Mouse (Mus musculus) monocyte, adult 2 months (primary cell): ENCODE results near the gene Ubqln4.
"Not testable (repeated sequence)": the region's sequence is repeated elsewhere in the genome, so short reads cannot be mapped to it uniquely, and the experiment has no call there.

Experiments
- DNase-seq, 2 experiments: peaks; one replicate each; pipeline ENCODE4 v3.0.0; 2022; ENCODE audit warnings: low spot score in 2 of 2, low read depth in 1 of 2

Ubqln4 gene

DNA sequence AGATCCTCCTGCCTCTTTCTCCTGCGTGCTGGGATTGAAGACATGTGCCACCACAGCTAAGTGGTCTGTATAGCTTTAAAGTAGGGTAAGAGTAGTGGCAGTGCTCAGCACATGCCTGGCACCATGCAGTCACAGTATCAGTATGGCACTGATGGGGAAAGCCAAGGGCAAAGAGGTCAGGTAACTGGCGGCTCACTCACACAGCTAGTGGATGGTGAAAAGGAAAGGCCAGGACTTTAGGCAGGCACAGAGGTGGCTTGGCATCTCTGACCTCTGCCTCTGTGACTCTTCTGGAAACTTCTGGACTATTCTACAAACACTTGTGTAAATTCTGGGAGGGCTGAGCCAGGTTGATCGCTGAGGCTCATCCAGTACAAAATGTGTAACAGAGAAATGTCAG lies 12.6 kb downstream of the Ubqln4 start:
- no peak for DNase-seq

DNA sequence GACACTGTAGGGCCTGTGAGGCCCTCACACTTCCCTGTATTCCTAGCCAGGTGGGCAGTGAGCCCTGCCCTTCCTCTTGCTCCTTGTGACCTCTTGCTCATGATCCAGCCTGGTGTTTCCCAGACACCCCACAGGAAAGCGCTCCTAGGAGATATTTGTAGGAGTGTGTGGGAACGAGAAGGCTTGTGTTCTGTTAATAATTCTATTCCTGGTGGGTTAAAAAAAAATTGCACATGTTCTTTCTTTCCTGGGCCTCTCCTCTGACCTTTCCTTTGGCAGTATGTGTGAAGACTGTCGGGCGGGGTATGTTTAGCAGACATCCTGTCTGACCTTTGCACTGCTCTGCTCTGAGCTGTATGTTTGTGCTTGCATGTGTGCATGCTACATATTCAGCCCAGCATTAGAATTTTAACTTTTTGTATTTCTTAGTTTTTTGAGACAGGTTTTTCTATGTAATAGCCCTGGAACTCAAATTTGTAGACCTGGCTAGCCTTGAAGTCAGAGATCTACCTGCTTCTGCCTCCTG lies 13.0 kb downstream of the Ubqln4 start:
- DNase-seq: no peak

DNA sequence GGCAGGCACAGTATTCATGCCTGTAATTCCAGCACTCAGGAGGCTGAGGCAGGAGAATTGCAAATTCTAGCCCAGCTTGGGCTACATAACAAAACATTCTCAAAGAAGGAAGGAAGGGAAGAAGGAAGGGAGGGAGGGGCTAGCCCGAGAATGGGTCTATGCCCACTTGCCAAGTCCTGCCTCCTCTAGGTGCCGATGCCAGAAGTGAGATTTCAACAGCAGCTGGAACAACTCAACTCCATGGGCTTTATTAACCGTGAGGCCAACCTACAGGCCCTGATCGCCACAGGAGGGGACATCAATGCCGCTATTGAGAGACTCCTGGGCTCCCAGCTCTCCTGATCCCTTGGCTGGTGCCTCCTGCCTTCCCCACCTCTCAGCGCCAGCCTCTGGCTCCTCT lies 14.3 kb downstream of the Ubqln4 start:
- no peak for DNase-seq

DNA sequence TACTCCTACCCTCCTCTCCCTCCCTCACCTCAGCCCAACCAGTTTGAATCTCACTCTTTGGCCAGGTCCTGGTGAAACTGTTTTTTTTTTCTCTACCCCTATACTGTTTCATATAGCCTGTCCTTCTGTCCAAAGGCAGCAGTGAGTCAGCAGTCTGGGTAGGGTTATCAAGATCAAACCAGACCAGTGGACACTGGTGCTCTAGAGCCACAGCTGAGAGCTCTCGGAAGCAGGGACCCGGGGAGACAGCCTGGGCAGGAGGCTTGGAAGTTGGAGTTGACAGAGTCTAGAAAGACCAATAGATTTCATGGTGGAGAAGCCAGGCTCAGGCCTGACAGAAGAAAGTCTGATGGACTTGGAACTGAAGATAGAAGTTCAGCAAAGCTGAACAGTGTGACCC lies 15.1 kb downstream of the Ubqln4 start:
- DNase-seq: no peak

DNA sequence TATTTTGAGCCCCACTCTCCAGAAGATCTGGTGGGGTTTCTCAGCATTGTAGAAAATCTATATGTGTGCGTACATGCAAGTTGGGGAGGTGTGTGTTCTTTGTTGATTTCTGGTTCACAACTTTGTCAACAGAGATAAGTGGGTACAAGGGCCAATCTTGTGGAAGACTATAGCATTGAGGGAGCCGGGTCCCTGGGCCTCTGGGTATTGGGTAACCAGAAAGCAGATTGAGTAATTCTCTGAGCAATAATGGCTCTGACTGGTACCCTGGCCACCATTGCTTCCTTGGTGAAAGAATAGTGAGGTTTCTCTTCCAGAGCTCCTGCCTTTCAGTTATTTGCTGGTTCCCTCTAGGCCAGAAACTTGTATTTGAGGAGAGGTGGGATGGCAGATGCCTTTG lies 15.5 kb downstream of the Ubqln4 start:
- no peak for DNase-seq

DNA sequence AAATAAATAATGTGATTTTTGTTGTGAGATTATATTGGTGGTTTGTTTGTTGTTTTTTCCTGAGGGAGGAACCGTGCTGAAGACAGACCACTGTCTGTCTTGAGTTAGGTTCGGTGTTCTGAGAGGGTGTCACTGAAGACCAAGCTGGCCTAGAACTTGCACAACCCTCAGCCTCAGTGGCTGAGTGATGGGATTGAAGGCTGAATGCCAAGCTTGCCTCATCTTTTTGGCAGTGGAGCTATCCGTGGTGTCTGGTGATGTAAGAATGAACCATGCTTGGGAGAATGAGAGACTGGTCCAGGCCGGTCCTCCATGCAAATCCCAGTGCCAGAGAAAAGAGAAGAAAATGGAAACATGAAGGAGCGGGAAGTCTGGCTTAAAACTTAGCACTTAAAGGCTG lies 16.1 kb downstream of the Ubqln4 start:
- DNase-seq: no peak

DNA sequence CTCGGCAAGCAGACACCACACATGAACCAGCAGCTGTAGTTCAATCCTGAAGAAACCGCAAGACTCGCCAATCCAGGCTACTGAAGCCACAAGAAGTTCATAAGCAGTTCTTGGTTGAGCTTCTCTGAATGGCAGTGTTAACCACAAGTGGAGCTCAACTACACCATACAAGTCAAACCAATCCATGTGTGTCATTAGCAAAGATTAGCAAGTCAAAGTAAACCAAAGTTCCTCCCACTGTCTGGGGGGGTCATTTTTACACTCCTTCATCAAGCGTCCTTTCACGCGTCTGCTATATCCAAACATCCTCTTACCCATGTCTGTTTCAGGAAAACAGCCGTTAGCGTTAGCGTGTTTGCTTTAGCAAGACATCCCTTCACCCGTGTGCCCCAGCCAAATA lies 16.8 kb downstream of the Ubqln4 start:
- no peak for DNase-seq

DNA sequence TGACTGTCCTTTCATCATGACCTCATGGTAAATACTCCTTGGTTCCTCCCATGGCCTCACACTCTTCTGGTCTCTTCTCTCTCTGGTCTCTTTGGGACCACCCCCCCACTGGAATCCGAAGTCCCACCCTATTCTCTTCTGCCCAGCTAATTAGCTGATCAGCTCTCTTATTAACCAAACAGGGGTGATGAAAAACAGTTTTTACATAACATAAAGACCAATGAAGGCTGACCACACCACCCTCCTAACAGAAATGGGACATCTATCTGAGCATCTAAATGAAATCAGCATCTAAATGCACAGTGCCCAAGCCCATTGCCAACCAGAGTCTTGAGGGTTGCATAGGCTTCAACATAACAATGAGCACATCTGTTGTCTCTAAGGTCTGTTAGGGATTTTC lies 18.3 kb downstream of the Ubqln4 start:
- no peak for DNase-seq

DNA sequence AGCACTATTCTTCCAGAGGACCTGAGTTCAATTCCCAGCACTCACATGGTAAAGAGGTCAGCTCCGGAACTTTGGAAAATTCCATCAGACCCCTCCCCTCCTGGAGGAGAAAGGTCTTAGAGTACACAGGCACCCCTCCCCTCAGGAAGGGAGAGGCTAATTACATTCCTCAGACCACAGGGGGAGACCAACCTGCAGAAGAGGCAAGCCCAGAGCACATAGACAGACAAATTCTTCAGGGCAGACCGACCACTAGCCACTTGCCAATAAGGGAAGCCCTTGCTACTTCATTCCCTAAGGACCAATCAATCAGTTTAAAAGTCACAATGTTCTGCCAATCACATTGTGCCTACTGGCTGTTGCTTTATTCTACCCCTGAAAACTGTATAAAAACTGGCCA lies 19.3 kb downstream of the Ubqln4 start:
- DNase-seq: no peak

DNA sequence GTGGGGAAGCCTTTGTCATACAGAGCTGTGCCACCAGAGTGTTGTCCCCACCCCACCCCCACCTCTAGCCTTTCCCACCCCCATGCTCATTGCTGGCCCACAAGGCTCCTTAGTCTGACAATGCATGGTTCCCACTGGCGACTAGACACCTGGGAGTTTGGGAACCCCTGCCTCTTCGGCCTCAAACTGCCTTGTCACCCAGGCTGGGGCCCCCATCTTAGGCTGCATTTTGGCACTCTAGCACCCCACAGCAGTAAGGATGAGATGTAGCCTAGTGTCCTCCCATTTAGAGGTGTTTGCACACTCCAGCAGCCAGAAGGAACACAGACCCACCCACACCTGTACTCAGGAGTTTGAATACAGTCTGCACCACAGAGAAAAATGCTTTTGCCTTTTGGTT lies 20.3 kb downstream of the Ubqln4 start:
- no peak for DNase-seq

DNA sequence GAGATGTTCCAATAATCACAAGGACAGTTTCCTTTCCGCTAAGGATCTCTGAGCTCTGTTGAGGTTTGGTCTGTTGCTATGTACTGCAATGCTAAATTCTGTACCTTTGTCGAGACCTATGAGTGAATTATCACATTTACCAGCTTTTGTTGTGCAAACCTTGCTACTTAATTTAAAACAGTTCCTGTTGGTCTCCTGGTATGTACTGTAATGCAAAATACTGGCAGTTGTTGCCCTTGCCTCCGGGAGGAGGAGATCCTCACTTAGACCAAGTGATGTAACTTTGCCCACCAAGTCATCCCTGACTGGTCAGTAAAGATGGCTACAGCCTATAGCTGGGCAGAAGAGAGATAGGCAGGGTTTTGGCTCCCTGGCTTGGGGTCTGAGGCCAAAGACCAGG lies 22.0 kb downstream of the Ubqln4 start, which contains the start of gene Ssr2:
Ssr2 (plus strand) TSS at position 337 of the 400 bp plus-strand sequence.
- DNase-seq: no peak

DNA sequence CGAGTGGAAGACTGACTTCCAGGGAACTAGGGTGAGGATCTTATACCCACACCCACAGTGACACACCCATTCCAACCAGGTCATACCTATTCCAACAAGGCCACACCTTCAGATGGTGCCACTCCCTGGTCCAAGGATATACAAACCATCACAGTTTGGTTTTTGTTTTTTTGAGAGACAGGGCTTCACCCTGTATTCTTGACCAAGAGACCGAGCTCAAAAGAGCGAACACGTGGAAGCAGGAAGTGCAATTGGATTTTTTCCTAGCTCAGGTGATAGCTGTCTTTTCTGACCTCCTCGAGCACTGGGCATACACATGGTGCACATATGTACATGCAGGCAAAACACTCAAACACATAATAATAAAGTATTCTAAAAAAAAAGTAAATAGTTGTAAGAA lies 24.3 kb downstream of the Ubqln4 start:
- DNase-seq: not testable (repeated sequence)

DNA sequence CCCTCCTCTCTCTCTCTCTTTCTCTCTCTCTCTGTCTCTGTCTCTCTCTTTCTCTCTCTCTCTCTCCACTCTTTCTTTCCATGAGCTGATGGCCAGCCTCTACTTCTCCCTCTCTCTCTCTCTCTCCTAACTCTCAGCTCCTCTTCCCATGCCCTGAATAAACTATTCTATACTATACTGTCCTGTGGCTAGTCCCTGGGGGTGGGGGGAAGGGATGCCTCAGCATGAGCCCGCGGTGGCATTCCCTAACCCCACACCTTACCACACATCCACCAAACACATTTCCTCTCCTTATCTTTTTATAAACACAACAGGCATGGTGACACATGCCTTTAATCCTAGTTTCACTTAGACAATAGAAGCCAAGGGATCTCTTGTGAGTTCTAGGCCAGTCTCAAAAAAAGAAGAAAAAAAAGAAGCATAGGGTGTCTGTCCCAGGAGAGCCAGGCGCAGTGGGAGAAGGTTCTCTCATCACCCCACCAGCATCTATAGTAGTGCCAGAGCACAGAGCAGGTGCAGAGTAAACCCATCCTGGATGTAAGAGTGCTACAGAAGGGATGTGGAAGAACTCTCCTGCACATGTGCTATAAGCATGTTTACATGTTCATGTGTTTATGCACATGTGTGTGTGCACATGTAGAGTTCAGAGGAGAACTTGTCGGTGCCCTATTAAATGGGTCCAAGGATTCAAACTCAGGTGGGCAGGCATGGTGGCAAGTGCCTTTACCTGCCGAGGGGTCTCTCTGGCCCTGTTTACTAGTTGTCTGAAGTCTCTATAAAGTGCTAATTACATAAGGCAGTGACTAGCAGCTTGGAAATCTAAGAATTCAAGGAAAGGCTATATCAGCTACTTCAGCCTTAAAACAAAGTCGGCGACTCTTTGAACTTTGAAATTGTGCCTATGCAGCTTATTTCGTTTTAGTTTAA lies 25.2 kb downstream of the Ubqln4 start:
- no peak for DNase-seq

DNA sequence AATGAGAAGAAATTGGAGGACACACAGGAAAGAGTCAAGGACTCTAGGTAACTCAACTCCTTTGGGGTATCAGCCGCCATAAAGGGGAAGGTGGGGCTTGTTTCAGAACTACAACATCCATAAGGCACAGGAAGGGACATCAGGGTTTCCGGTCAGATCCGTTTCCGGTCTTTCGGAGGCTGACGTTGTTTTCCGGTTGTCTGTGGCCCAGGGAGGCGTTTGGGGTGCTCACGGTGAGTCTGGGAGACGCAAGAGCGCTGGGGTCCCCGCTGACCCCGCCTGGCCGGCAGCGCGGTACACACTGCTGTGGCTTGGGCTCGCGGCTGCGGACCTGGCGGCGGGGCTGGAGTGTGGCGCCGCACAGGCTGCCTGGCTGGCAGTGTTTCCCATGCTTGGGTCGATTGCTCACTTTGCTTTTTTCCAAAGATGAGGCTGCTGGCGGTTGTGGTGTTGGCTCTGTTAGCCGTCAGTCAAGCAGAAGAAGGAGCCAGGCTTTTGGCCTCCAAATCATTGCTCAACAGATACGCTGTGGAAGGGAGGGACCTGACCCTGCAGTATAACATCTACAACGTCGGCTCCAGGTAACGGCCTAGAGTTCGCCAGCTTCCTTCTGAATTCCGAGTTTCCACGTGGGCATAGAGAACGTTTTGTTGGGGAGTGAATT lies 26.0 kb downstream of the Ubqln4 start:
- DNase-seq: peak in 1 of 2 experiments; percentile 37

DNA sequence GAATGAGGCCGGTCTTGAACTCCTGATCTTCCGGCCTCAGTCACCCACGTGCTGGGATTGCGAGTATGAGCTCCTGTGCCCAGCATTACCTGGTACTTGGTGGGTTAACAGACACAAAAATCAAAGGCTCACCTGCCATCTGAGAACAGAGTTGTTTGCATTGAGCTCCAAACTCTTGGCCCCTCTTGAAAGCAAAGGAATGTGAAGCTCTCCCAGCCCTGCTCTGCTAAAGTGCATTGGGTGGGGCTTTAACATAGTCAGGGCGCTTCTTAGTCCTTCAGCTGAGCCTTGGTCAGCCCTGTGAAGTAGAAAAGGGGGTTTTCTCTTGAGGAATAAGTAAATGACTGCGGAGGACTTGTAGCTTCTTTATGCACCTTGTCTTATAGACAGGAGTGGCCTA lies 32.2 kb downstream of the Ubqln4 start:
- no peak for DNase-seq

DNA sequence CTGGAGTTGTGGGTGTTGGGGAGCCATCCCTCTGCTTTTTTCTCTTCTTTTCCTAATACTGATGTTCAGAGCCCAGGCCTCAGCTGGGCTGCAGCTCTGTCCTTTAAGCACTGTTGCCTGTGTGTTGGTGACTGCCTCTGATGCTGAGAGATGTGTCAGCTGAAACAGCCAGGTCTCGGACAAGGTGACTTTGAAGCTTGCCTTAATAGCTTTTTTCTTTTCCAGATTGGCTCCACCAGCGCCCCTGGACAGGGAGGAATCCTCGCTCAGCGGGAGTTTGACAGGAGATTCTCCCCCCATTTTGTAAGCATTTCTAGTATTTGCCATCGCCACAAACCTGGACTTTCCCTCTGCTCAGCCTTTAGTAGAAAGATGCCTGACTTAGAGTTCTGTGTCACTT lies 33.1 kb downstream of the Ubqln4 start:
- DNase-seq: no peak

DNA sequence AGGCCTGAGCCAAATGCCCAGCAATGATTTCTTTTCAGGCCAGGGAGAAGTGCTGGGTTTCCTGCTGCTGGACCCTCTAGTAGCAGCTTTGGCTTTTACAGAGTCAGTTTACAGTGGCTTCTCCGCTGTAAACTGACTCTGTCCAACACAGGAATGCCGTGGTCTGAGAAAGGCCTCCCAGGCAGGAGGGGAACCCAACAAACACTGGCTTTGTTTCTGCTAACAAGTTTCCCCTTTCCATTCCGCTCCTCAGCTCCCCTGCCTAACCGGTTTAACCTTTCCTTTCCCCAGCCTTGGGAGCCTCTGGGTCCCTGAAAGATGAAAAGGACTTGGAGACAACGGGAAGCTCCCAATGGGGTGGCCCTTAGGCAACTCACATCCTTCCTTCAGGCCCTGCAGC lies 36.7 kb downstream of the Ubqln4 start:
- DNase-seq: no peak

DNA sequence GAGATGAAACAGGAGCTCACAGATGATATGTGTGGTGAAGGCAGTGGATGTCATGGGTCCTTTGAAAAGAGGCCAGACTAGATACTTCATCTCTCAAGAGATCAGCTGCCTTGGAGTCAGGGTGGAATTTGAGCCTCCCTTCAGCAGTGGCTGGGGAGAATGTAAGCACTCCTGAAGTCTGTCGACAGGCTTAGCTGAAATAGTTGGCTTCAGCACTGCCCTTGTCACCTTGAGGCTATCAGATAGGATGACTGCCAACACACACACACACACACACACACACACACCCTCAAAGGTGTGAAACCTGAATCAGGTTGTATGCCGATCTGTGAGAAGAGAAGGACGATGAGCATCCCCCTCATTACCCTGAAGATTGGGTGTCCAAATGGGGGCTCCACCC lies 37.5 kb downstream of the Ubqln4 start:
- no peak for DNase-seq

DNA sequence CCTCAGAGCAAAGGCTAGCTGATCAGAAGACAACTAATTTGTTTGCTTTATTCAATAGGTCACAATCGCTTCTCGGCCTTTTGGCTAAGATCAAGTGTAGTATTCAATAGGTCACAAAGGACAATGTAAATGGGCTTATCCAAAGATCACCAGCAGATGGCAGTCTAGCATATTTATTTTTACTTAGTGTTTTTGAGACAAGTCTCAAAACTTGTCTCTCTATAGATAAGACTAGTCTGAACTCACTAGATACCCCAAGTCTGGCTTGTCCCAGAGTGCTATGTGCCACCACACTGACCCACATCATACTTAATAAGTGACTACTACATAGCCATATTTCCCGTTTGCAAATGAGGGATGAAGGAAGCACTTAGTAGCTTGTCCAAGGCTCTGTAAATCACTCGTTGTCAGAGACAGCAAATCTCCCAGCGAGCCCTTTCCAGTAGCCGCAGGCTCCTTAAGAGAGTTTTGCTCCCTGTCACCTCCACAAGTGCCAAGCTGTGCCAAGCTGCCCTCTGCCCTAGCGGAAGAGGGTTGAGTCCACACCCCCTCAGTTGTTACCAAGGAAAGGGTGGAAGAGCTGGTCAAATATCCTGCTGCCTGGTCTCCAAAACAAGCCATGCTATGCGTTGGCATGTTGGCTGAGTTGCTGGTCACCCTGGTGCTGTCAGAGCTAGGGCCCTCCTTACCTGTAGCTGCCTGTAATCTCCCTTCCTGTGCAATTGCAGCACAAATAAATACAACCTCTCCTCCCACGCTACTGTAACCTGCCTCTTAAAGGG lies 38.6 kb downstream of the Ubqln4 start:
- peak in 1 of 2 experiments; percentile 32 for DNase-seq

DNA sequence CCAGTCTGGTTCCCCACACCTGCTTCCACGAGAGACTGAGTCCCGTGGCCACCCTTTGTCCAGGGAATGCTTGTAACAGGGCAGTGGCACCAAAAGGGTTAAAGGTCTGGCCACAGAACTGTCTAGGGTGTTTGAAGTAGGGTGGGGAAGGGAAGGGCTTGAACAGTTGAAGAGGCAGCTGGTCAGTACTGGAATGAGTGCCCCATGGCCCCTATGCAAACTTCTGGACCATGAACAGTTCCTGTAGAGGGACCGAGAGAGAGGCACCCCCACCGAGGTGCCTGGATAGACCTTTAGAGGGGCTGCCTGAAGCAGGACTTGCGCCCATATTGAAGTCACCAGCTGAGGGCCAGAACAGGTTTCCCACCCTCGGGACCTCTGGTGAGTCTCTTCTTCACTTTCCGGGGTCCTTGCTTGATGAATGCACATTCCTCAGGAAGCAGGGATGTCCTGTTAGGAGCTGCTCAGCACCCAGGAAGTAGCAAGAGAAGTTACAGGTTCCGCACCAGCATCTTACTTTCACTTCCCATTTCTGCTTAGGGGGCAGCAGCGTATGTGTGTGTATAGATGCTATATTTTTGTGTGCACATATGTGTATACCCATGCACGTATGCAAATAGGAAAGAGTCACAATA lies 39.5 kb downstream of the Ubqln4 start:
- DNase-seq: peak in 1 of 2 experiments; percentile 15
